Mouse (Mus musculus) embryonic facial prominence, embryonic 15.5 days (tissue): ENCODE measurements around the gene Sco1. TPM values are rescaled to one million over a fixed set of nuclear protein-coding genes. Genes with fewer than 3 reads are reported as not detected.

Experiments
- ATAC-seq: fragments of 200-750 bp; cut with Nextera tagmentation; 2 replicates; pipeline ENCODE4 v1.8.0; 2017; ENCODE audit warnings: low read depth, moderate TSS enrichment; ENCODE audit not compliant: insufficient number of reproducible peaks, low FRiP score, low TSS enrichment
- H3K27ac ChIP-seq: fragments of 300-500 bp; sonication (generic); replicated peaks from 2 replicates; pipeline ENCODE4 v1.5.1; 2015; ENCODE audit warnings: mild to moderate bottlenecking, inconsistent platforms
- H3K27me3 ChIP-seq: fragments of 300-500 bp; sonication (generic); 2 replicates; pipeline ENCODE4 v1.6.1; 2015; ENCODE audit warnings: inconsistent platforms
- H3K36me3 ChIP-seq: fragments of 300-500 bp; sonication (generic); 2 replicates; pipeline ENCODE4 v1.6.1; 2015; ENCODE audit warnings: mild to moderate bottlenecking, inconsistent platforms
- H3K4me1 ChIP-seq: fragments of 300-500 bp; sonication (generic); 2 replicates; pipeline ENCODE4 v1.6.1; 2015; ENCODE audit warnings: inconsistent platforms
- H3K4me2 ChIP-seq: fragments of 300-500 bp; sonication (generic); replicated peaks from 2 replicates; pipeline ENCODE4 v1.6.1; 2015; ENCODE audit warnings: mild to moderate bottlenecking, inconsistent platforms
- H3K4me3 ChIP-seq: fragments of 300-500 bp; sonication (generic); replicated peaks from 2 replicates; pipeline ENCODE4 v1.5.1; 2015; ENCODE audit warnings: mild to moderate bottlenecking, inconsistent platforms
- H3K9ac ChIP-seq: fragments of 300-500 bp; sonication (generic); 2 replicates; pipeline ENCODE4 v1.6.1; 2015; ENCODE audit warnings: inconsistent platforms
- H3K9me3 ChIP-seq: fragments of 300-500 bp; sonication (generic); replicated peaks from 2 replicates; pipeline ENCODE4 v1.6.1; 2016; ENCODE audit warnings: inconsistent platforms
- WGBS: fragments of 180-500 bp; shearing (Covaris S2); methylation state at CpG from one replicate; pipeline ENCODE4 v1.1.7; 2015; 5-methylcytosine and 5-hydroxymethylcytosine counted together
- polyA plus RNA-seq: library from polyadenylated mRNA; unstranded; fragments of >200 nt; fragmentation: Nextera tagmentation; extraction: Ambion mirVana; gene quantifications from 2 replicates; pipeline ENCODE4 v1.2.1, GENCODE M21; 2015

Sco1 gene
- polyA plus RNA-seq, 1 experiment from 2014 or later = 17.0 TPM

GRCm38 (mm10) chr11:67076781-67077180 is 24.3 kb downstream of the Sco1 start:
- H3K4me1 ChIP-seq = no peaks in the 10 kb centered on the region; the same call in 1 of the 2 replicates

GRCm38 (mm10) chr11:67077435-67077834 is 25.0 kb downstream of the Sco1 start:
- Histone ChIP-seq H3K9ac (no peak overlapping the region), H3K27ac (0 out of 2 replicates have a peak overlapping the region, but pooled peaks have one; percentile 4), H3K36me3 (no peaks in the 10 kb centered on the region), H3K4me2 (no peak overlapping the region), H3K4me3 (no peak overlapping the region), H3K27me3 (no peaks in the 10 kb centered on the region), H3K4me1 (no peaks in the 10 kb centered on the region; the same call in 1 of the 2 replicates), H3K9me3 (no peaks in the 10 kb centered on the region)
- no peak for ATAC-seq
- 59% methylated on average over 3 of the region's 3 CpGs for WGBS

More at GRCm38 (mm10) chr11:67076781-67077180, 24.3 kb downstream of the Sco1 start:
- no peak overlapping the region for H3K27ac ChIP-seq
- WGBS = 81% methylated on average over 5 of the region's 5 CpGs
- no peak for ATAC-seq
- H3K9ac ChIP-seq = no peak overlapping the region
- H3K4me2 ChIP-seq = no peak overlapping the region
- no peaks in the 10 kb centered on the region for H3K36me3 ChIP-seq
- no peaks in the 10 kb centered on the region for H3K9me3 ChIP-seq
- no peaks in the 10 kb centered on the region for H3K27me3 ChIP-seq
- H3K4me3 ChIP-seq = no peak overlapping the region

- no peaks in the 10 kb centered on the region; the same call in 1 of the 2 replicates for H3K4me1 ChIP-seq
- H3K4me3 ChIP-seq = peak within 1 kb of the TSS; percentile 3
- no peak for ATAC-seq
- H3K27ac ChIP-seq = 0 out of 2 replicates have a peak within 1 kb of the TSS, but pooled peaks have one; percentile 4
- H3K36me3 ChIP-seq = no peaks in the 10 kb centered on the region
- H3K9ac ChIP-seq = no peak within 1 kb of the TSS
- WGBS = 80% methylated on average over 5 of the region's 5 CpGs
- H3K9me3 ChIP-seq = no peaks in the 10 kb centered on the region
- H3K27me3 ChIP-seq = peaks cover 4% of the 10 kb centered on the region; the same call in 1 of the 2 replicates
- no peak within 1 kb of the TSS for H3K4me2 ChIP-seq
These were observed 25.5 kb downstream of the Sco1 start, which contains the start of gene Myh3 for GRCm38 (mm10) chr11:67078000-67078399. Gene Myh3, plus strand, starts transcription at chr11:67078300.

- WGBS = 88% methylated on average over 6 of the region's 6 CpGs
These were observed 26.4 kb downstream of the Sco1 start for GRCm38 (mm10) chr11:67078888-67079287.

GRCm38 (mm10) chr11:67079740-67080139 is 27.3 kb downstream of the Sco1 start:
- Histone ChIP-seq H3K9me3 (no peaks in the 10 kb centered on the region), H3K4me3 (no peak overlapping the region), H3K27me3 (peaks cover 17% of the 10 kb centered on the region), H3K36me3 (no peaks in the 10 kb centered on the region), H3K9ac (no peak overlapping the region), H3K27ac (no peak overlapping the region), H3K4me2 (no peak overlapping the region), H3K4me1 (no peaks in the 10 kb centered on the region; the same call in 1 of the 2 replicates)
- WGBS = 69% methylated on average over 11 of the region's 11 CpGs
- ATAC-seq = no peak

More at GRCm38 (mm10) chr11:67078888-67079287, 26.4 kb downstream of the Sco1 start:
- Histone ChIP-seq H3K4me3 (peak overlapping the region; percentile 3; the same call in 1 of the 2 replicates), H3K36me3 (no peaks in the 10 kb centered on the region), H3K9me3 (no peaks in the 10 kb centered on the region), H3K4me1 (no peaks in the 10 kb centered on the region; the same call in 1 of the 2 replicates), H3K9ac (no peak overlapping the region), H3K4me2 (no peak overlapping the region), H3K27ac (no peak overlapping the region), H3K27me3 (peaks cover 9% of the 10 kb centered on the region)
- no peak for ATAC-seq

- no peak overlapping the region for H3K9ac ChIP-seq
- H3K27me3 ChIP-seq = peaks cover 21% of the 10 kb centered on the region
- H3K9me3 ChIP-seq = no peaks in the 10 kb centered on the region
- WGBS = 9% methylated on average over 3 of the region's 3 CpGs
- H3K4me2 ChIP-seq = no peak overlapping the region
- 0 out of 2 replicates have a peak, but pooled peaks have one; percentile 13 for ATAC-seq
- H3K27ac ChIP-seq = no peak overlapping the region
- H3K36me3 ChIP-seq = no peaks in the 10 kb centered on the region
- H3K4me1 ChIP-seq = no peaks in the 10 kb centered on the region; the same call in 1 of the 2 replicates
- no peak overlapping the region for H3K4me3 ChIP-seq
These were observed 27.7 kb downstream of the Sco1 start for GRCm38 (mm10) chr11:67080168-67080567.

GRCm38 (mm10) chr11:67081125-67081649 is 28.7 kb downstream of the Sco1 start:
- Histone ChIP-seq H3K36me3 (no peaks in the 10 kb centered on the region), H3K9me3 (no peaks in the 10 kb centered on the region), H3K27me3 (peaks cover 23% of the 10 kb centered on the region), H3K27ac (no peak overlapping the region), H3K4me1 (no peaks in the 10 kb centered on the region; the same call in 1 of the 2 replicates), H3K9ac (no peak overlapping the region), H3K4me3 (no peak overlapping the region), H3K4me2 (no peak overlapping the region)
- 0 out of 2 replicates have a peak, but pooled peaks have one; percentile 36 for ATAC-seq
- WGBS = 4% methylated on average over 11 of the region's 11 CpGs

GRCm38 (mm10) chr11:67082188-67082587 is 29.7 kb downstream of the Sco1 start:
- Histone ChIP-seq H3K9me3 (no peaks in the 10 kb centered on the region), H3K4me1 (no peaks in the 10 kb centered on the region; the same call in 1 of the 2 replicates), H3K27ac (no peak overlapping the region), H3K4me3 (no peak overlapping the region), H3K4me2 (no peak overlapping the region), H3K9ac (no peak overlapping the region), H3K27me3 (peaks cover 23% of the 10 kb centered on the region), H3K36me3 (no peaks in the 10 kb centered on the region)
- ATAC-seq = no peak
- WGBS = 87% methylated on average over 7 of the region's 7 CpGs

- 85% methylated on average over 13 of the region's 13 CpGs for WGBS
- no peaks in the 10 kb centered on the region for H3K9me3 ChIP-seq
- no peak overlapping the region for H3K4me2 ChIP-seq
- H3K4me1 ChIP-seq = no peaks in the 10 kb centered on the region; the same call in 1 of the 2 replicates
- no peak overlapping the region for H3K9ac ChIP-seq
- H3K36me3 ChIP-seq = no peaks in the 10 kb centered on the region
- no peak overlapping the region for H3K4me3 ChIP-seq
- peaks cover 23% of the 10 kb centered on the region for H3K27me3 ChIP-seq
- ATAC-seq = no peak
- H3K27ac ChIP-seq = no peak overlapping the region
These were observed 30.3 kb downstream of the Sco1 start for GRCm38 (mm10) chr11:67082793-67083192.

GRCm38 (mm10) chr11:67083239-67083638 is 30.8 kb downstream of the Sco1 start:
- H3K9me3 ChIP-seq = no peaks in the 10 kb centered on the region
- ATAC-seq = no peak
- H3K4me1 ChIP-seq = no peaks in the 10 kb centered on the region; the same call in 1 of the 2 replicates
- no peak overlapping the region for H3K27ac ChIP-seq
- WGBS = 58% methylated on average over 6 of the region's 6 CpGs
- H3K4me2 ChIP-seq = no peak overlapping the region
- H3K9ac ChIP-seq = no peak overlapping the region
- H3K27me3 ChIP-seq = peaks cover 23% of the 10 kb centered on the region
- no peak overlapping the region for H3K4me3 ChIP-seq
- H3K36me3 ChIP-seq = no peaks in the 10 kb centered on the region

- H3K4me3 ChIP-seq = no peak overlapping the region; the same call in 1 of the 2 replicates
- 38% methylated on average over 32 of the region's 32 CpGs for WGBS
- H3K4me1 ChIP-seq = no peaks in the 10 kb centered on the region; the same call in 1 of the 2 replicates
- H3K9ac ChIP-seq = no peak overlapping the region
- H3K27me3 ChIP-seq = peaks cover 23% of the 10 kb centered on the region
- ATAC-seq = no peak
- H3K4me2 ChIP-seq = no peak overlapping the region
- H3K27ac ChIP-seq = no peak overlapping the region
- H3K36me3 ChIP-seq = no peaks in the 10 kb centered on the region
- H3K9me3 ChIP-seq = no peaks in the 10 kb centered on the region
These were observed 31.4 kb downstream of the Sco1 start for GRCm38 (mm10) chr11:67083712-67084340.
